Mouse (Mus musculus) hindbrain, embryonic 14.5 days (tissue): ENCODE measurements around the gene Tspoap1. TPM values are rescaled to one million over a fixed set of nuclear protein-coding genes. Genes with fewer than 3 reads are reported as not detected.

Experiments
- ATAC-seq: fragments of 200-750 bp; cut with Nextera tagmentation; 2 replicates; pipeline ENCODE4 v1.8.0; 2017; ENCODE audit warnings: moderate number of reproducible peaks, mild to moderate bottlenecking, moderate TSS enrichment, moderate library complexity; ENCODE audit not compliant: low FRiP score
- DNase-seq: peaks from one replicate; pipeline ENCODE4 v3.0.0-alpha.2; 2015; ENCODE audit warnings: low spot score
- H3K27ac ChIP-seq: fragments of 300-500 bp; sonication (generic); 2 replicates; pipeline ENCODE4 v1.5.1; 2014; ENCODE audit warnings: mild to moderate bottlenecking, moderate library complexity
- H3K27me3 ChIP-seq: fragments of 300-500 bp; sonication (generic); 2 replicates; pipeline ENCODE4 v1.6.1; 2014; ENCODE audit warnings: mild to moderate bottlenecking, low read length, mixed read lengths; ENCODE audit not compliant: control insufficient read depth, insufficient read depth
- H3K36me3 ChIP-seq: fragments of 300-500 bp; sonication (generic); replicated peaks from 2 replicates; pipeline ENCODE4 v1.6.1; 2014; ENCODE audit not compliant: control insufficient read depth, insufficient read depth
- H3K4me1 ChIP-seq: fragments of 300-500 bp; sonication (generic); replicated peaks from 2 replicates; pipeline ENCODE4 v1.6.1; 2014; ENCODE audit warnings: antibody characterized with exemption, low read length, mixed read lengths; ENCODE audit not compliant: control insufficient read depth, insufficient read depth
- H3K4me2 ChIP-seq: fragments of 300-500 bp; sonication (generic); replicated peaks from 2 replicates; pipeline ENCODE4 v1.6.1; 2014; ENCODE audit warnings: mild to moderate bottlenecking, moderate library complexity
- H3K4me3 ChIP-seq: fragments of 300-500 bp; sonication (generic); replicated peaks from 2 replicates; pipeline ENCODE4 v1.5.1; 2014; ENCODE audit warnings: mild to moderate bottlenecking, low read length
- H3K9ac ChIP-seq: fragments of 300-500 bp; sonication (generic); 2 replicates; pipeline ENCODE4 v1.6.1; 2014
- H3K9me3 ChIP-seq: fragments of 300-500 bp; sonication (generic); 2 replicates; pipeline ENCODE4 v1.6.1; 2016; ENCODE audit warnings: low read length; ENCODE audit not compliant: control insufficient read depth
- WGBS: fragments of 180-500 bp; shearing (Covaris S2); extraction: QIAGEN DNeasy Blood & Tissue Kit; methylation state at CpG from one replicate; pipeline ENCODE4 v1.1.7; 2014; 5-methylcytosine and 5-hydroxymethylcytosine counted together
- polyA plus RNA-seq: library from polyadenylated mRNA; unstranded; fragments of >200 nt; fragmentation: Nextera tagmentation; extraction: Ambion mirVana; gene quantifications from 2 replicates; pipeline ENCODE4 v1.2.1, GENCODE M21; 2014

Gene Tspoap1
- polyA plus RNA-seq, 1 experiment from 2014 or later, result 46.9 TPM

DNA sequence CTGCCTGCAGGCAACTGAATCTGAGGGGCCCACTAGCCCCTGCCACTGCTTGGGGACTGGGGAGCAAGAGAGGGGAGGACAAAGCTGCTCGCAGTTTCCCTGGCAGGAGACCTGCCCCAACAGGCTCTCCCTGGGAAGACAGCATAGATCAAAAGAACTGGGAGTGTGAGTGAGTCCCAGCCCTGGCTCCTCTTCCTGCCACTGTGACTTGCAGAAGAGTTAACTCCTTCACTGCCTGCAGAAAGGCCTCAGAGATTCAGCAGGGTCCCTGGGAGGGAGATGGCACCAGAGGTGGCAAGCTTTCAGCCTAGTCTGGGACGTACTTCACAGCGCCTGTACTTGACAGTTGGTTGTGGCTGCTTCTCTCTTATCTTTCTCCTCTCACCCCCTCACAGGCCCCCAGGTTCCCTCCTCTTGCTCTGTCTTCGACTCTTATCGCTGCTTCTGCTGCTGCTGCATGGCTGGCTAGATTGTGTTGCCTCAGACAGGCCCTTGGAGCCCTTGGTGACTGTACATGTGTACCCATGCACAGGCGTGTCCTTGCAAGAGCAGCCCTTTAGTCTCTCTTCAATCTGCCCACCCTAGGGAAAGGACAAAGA is 34.3 kb upstream of the Tspoap1 start:
- DNase-seq (no peak), ATAC-seq (no peak)
- Histone ChIP-seq H3K9me3 (no peaks in the 10 kb centered on the region), H3K27ac (no peak overlapping the region), H3K4me2 (no peak overlapping the region), H3K9ac (no peak overlapping the region), H3K36me3 (no peaks in the 10 kb centered on the region), H3K4me1 (no peaks in the 10 kb centered on the region), H3K4me3 (no peak overlapping the region), H3K27me3 (no peaks in the 10 kb centered on the region)
- WGBS, result 26% methylated on average over 6 of the region's 6 CpGs

DNA sequence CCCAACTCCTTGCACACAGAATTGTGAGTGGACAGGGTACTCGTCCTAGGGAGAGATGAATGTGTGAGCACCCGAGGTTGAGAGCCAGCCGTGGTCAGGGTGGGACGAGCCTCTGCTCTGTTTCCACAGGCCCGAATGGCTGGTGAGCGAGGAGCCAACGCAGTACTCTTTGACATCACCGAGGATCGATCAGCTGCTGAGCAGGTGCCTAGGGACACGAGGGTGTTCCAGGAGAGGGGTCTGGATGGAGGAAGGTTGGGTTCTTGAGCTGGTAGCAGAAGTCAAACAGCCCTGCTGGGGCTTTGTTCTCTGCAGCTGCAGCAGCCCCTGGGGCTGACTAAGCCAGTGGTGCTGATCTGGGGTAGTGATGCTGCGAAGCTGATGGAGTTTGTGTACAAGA is 33.3 kb upstream of the Tspoap1 start:
- WGBS, result 53% methylated on average over 11 of the region's 11 CpGs
- H3K9ac ChIP-seq, result no peak overlapping the region
- no peaks in the 10 kb centered on the region for H3K4me1 ChIP-seq
- H3K9me3 ChIP-seq, result no peaks in the 10 kb centered on the region
- no peak for DNase-seq
- H3K36me3 ChIP-seq, result no peaks in the 10 kb centered on the region
- no peak for ATAC-seq
- no peak overlapping the region for H3K4me3 ChIP-seq
- H3K27ac ChIP-seq, result no peak overlapping the region
- no peak overlapping the region for H3K4me2 ChIP-seq
- H3K27me3 ChIP-seq, result no peaks in the 10 kb centered on the region

DNA sequence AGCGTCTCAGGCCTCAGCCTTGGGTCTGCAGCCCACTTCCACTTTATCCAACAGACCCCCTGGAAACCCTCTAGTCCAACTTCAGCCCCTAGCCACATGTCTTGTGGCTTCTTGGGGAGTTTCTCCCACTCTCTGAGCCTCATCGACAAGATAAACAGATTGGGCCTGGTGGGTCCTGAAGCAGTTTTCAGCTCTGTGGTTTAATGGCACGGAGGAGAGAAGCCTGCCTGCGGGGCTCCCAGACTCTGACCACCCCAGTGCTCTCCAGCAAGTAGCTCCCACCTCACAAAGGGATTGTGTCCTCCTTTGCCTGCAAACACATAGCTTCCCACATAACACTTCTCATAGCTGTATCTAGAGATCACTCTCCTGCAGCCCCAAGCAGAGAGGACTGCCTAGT is 32.9 kb upstream of the Tspoap1 start:
- WGBS, result 73% methylated on average over 4 of the region's 4 CpGs
- Histone ChIP-seq H3K4me2 (no peak overlapping the region), H3K4me1 (no peaks in the 10 kb centered on the region), H3K9ac (no peak overlapping the region), H3K27me3 (no peaks in the 10 kb centered on the region), H3K4me3 (no peak overlapping the region), H3K9me3 (no peaks in the 10 kb centered on the region), H3K27ac (no peak overlapping the region), H3K36me3 (no peaks in the 10 kb centered on the region)
- DNase-seq (no peak), ATAC-seq (no peak)

DNA sequence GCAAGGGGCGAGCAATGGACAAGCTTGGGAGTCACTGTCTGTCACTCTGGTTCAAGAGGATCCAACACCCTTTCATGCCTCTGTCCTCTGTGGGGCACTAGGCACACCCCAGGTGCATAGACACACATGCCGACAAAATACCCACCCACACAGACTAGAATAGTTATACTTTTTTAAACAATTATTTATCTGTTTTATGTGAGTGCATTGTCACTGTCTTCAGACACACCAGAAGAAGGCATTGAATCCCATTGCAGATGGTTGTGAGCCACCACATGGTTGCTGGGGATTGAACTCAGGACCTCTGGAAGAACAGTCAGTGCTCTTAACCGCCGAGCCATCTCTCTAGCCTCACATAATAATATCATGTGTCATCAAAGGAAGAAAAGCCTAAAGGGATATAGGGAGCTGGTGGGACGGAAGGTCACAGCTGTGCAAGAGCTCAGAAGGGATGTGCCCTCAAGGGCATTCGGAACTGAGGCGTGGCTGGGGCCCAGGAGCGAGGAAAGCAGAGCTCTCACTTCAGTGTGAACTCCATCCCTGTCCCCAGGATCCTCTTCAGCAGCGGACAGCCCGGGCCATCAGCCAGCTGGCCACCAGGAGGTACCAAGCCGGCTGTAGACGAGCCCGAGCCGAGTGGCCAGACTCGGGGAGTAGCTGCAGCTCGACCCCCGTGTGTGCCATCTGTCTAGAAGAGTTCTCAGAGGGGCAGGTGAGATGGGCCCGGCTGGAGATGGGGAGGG is 31.3 kb upstream of the Tspoap1 start:
- no peaks in the 10 kb centered on the region for H3K36me3 ChIP-seq
- no peak overlapping the region for H3K4me3 ChIP-seq
- H3K9me3 ChIP-seq, result no peaks in the 10 kb centered on the region
- no peak overlapping the region for H3K27ac ChIP-seq
- no peaks in the 10 kb centered on the region for H3K4me1 ChIP-seq
- H3K4me2 ChIP-seq, result no peak overlapping the region
- 77% methylated on average over 18 of the region's 18 CpGs for WGBS
- H3K27me3 ChIP-seq, result no peaks in the 10 kb centered on the region
- H3K9ac ChIP-seq, result no peak overlapping the region
- DNase-seq (no peak), ATAC-seq (no peak)

DNA sequence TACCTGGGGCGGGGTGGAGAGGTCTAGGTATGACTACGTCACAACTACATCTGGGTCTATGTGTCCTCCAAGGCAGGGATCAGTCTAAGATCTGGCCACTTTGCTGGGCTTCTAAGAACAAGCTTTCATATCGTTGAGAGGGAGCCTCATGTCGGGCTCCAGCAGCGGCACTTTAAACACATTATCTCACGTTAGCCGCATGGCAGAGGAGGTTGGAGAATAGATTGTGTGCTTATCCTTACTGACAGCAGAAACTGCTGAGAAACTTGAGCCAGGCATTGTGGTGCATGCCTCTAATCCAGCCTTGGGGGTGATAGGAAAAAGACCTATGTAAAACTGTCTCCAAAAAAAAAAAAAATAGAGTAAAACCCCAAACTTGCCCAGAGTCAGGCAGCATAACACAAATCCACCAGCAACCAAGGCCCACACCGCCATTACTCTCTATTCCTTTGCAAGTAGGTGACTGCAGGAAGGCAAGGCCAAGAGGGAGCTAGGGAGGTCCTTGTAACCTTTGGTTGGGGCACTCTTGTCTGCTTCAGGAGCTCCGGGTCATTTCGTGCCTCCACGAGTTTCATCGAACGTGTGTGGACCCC is 30.7 kb upstream of the Tspoap1 start:
- H3K4me2 ChIP-seq, result no peak overlapping the region
- no peak for DNase-seq
- no peak overlapping the region for H3K9ac ChIP-seq
- no peak for ATAC-seq
- no peaks in the 10 kb centered on the region for H3K27me3 ChIP-seq
- H3K27ac ChIP-seq, result no peak overlapping the region
- H3K4me3 ChIP-seq, result no peak overlapping the region
- H3K4me1 ChIP-seq, result no peaks in the 10 kb centered on the region
- WGBS, result 90% methylated on average over 13 of the region's 13 CpGs
- no peaks in the 10 kb centered on the region for H3K9me3 ChIP-seq
- H3K36me3 ChIP-seq, result no peaks in the 10 kb centered on the region

DNA sequence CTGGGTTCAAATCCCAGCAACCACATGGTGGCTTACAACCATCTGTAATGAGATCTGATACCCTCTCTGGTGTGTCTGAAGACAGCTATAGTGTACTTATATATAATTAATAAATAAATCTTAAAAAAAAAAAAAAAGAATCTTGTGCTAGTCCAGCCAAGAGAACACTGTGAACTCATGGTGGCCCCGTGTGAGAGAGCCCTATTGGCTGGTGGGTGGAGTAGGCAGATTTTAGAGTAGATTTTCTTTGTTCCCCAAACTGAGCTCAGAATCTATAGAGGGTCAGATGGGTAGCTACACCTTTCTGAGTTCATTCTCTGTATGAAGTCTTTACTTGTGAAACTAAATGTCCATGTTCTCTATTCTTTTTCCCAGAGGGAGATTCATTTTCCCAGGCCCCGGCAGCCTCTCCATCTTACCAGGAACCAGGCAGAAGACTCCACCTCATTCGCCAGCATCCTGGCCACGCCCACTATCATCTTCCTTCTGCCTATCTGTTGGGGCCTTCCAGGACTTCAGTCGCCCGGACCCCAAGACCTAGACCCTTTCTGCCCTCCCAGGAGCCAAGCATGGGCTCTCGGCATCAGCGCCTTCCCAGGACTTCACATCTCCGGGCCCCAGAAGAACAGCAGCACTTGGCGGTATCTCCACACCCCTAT is 29.6 kb upstream of the Tspoap1 start:
- no peak for ATAC-seq
- 70% methylated on average over 10 of the region's 10 CpGs for WGBS
- no peak overlapping the region for H3K4me2 ChIP-seq
- H3K27ac ChIP-seq, result no peak overlapping the region
- H3K9ac ChIP-seq, result no peak overlapping the region
- H3K4me3 ChIP-seq, result no peak overlapping the region
- no peaks in the 10 kb centered on the region for H3K27me3 ChIP-seq
- no peak for DNase-seq
- H3K9me3 ChIP-seq, result no peaks in the 10 kb centered on the region
- no peaks in the 10 kb centered on the region for H3K4me1 ChIP-seq
- H3K36me3 ChIP-seq, result no peaks in the 10 kb centered on the region

DNA sequence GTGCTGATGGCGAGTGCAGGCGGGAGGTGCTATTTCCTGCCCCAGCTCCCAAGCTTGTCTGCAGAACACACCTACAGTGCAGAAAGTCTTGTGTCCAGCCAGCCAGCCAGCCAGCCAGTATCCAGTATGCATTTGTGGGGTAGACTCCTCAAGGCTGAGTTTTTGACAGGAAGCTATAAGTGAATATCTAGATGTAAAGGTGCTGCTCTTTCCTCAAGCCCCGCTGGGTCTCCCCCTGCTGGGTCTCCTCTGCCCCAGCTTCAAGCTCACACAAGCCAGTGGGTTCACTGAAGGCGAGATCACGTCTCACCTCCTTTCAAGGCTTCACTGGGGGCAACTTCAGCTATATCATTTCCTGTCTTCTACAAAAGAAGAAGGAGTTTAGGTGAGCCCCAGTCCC is 26.0 kb upstream of the Tspoap1 start:
- Histone ChIP-seq H3K27ac (no peak overlapping the region), H3K9ac (no peak overlapping the region), H3K4me1 (peaks cover 11% of the 10 kb centered on the region), H3K4me3 (no peak overlapping the region), H3K9me3 (no peaks in the 10 kb centered on the region), H3K4me2 (peak overlapping the region; percentile 11; the same call in 1 of the 2 replicates), H3K27me3 (no peaks in the 10 kb centered on the region), H3K36me3 (no peaks in the 10 kb centered on the region)
- 40% methylated on average over 5 of the region's 5 CpGs for WGBS
- ATAC-seq, result no peak
- no peak for DNase-seq

DNA sequence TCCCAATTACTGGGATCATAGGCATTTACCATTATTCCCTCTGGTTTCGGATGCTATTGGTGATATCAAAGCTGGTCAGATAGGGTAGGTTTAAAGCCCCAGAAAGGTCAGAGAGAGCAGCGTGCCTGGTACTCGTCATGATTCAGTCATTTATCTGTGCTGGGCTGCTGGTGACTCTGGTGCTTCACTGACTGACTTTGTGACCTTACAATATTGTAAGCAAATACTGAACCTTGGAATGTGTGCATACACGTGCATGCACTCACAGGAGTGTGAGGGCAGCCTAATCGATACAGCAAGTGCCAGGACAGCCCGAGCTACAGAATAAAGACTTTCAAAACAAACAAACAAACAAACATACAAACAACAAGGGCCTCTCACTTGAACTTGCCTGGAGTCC is 24.6 kb upstream of the Tspoap1 start:
- Histone ChIP-seq H3K4me3 (no peak overlapping the region), H3K4me2 (peak overlapping the region; percentile 88; the same call in 1 of the 2 replicates), H3K27me3 (no peaks in the 10 kb centered on the region), H3K36me3 (peaks cover 11% of the 10 kb centered on the region), H3K4me1 (peaks cover 11% of the 10 kb centered on the region), H3K27ac (no peak overlapping the region), H3K9ac (no peak overlapping the region), H3K9me3 (no peaks in the 10 kb centered on the region)
- DNase-seq (no peak), ATAC-seq (no peak)
- 86% methylated on average over 6 of the region's 6 CpGs for WGBS

DNA sequence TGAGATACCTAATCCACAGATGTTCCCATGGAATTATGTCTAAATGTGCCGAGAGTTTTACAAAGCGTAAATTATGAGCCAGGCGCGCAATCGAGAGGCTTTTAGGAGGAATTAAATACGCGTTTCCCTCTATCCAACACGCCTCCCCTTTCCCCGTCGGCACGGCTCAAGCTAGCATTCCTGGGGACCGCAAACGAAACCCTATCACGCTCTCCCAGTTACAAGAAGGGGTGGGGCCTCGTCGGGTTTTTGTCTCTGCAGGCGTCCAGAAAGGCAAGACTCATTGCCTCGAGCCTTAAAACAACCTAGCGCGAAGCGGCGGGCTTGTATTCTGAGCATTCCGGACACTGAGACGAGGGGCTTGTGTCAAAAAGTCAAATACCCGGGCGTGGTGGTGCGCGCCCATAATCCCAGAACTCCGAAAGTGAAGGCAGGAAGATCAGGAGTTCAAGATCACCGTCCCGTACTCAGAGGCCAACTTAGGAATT is 23.6 kb upstream of the Tspoap1 start:
- ATAC-seq (peak; percentile 55), DNase-seq (peak; percentile 51)
- Histone ChIP-seq H3K27ac (peak overlapping the region; percentile 65), H3K27me3 (no peaks in the 10 kb centered on the region), H3K9me3 (no peaks in the 10 kb centered on the region), H3K4me1 (peaks cover 11% of the 10 kb centered on the region), H3K4me2 (peak overlapping the region; percentile 88), H3K36me3 (peaks cover 21% of the 10 kb centered on the region), H3K9ac (peak overlapping the region; percentile 64), H3K4me3 (peak overlapping the region; percentile 76)
- 3% methylated on average over 31 of the region's 31 CpGs for WGBS
